Mouse (Mus musculus): ENCODE results near the gene Traf4. TPM values are rescaled to one million over a fixed set of nuclear protein-coding genes. Genes with fewer than 3 reads are reported as not detected.
A peak's percentile ranks its signal among the peaks of the same experiment; 100 is the strongest.
"Not testable (repeated sequence)": the region's sequence is repeated elsewhere in the genome, so short reads cannot be mapped to it uniquely, and the experiment has no call there.

Traf4 gene
- total and polyA plus RNA-seq, 2 experiments from 2014 or later: 71.1 to 89.5 TPM

DNA sequence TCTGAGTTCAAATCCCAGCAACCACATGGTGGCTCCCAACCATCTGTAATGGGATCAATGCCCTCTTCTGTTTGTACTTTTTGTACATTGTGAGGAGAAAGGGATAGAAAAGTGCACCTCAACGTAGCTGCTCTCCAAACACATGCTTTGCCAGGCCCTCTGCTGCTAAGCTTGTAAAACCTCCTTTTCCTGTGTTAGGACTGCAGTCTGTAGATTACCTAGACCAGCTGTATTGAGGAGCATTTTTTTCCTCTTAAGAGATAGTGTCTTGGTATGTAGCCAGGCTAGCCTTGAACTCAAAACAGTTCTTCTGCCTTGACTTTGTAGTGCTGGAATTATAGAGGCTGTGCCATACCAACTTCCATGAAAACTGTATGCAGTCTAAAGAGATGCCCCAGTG is 29.3 kb downstream of the Traf4 start:
- H3K9me3 ChIP-seq (ENCODE audit: low read length): no peaks in the 10 kb centered on the region
- no peak overlapping the region for H3K27ac ChIP-seq (ENCODE audit: low read depth, low read length)
- no peak for DNase-seq (ENCODE audit: low spot score)
- 0 out of 2 replicates have a peak, but pooled peaks cover 3% of the 10 kb centered on the region for H3K36me3 ChIP-seq (ENCODE audit: insufficient read depth, low read length)
- H3K4me3 ChIP-seq (ENCODE audit: low read depth, low read length): no peak overlapping the region
- 94% methylated on average over 1 of the region's 1 CpGs for WGBS
- no peak overlapping the region for H3K4me2 ChIP-seq (ENCODE audit: low read depth, low read length, poor library complexity, severe bottlenecking)
- H3K27me3 ChIP-seq (ENCODE audit: insufficient read depth, low read length): no peaks in the 10 kb centered on the region
- no peaks in the 10 kb centered on the region for H3K4me1 ChIP-seq (ENCODE audit: insufficient read depth, low read length)
- no peak for ATAC-seq (ENCODE audit: low FRiP score)
- no peak overlapping the region for H3K9ac ChIP-seq (replicated peaks; ENCODE audit: low read length, poor library complexity, severe bottlenecking)
- TF ChIP-seq CTCF (IDR thresholded peaks at IDR 0.05): no peak

GRCm38 (mm10) chr11:78135314-78135713 is 30.1 kb downstream of the Traf4 start:
- WGBS: 94% methylated on average over 7 of the region's 7 CpGs

DNA sequence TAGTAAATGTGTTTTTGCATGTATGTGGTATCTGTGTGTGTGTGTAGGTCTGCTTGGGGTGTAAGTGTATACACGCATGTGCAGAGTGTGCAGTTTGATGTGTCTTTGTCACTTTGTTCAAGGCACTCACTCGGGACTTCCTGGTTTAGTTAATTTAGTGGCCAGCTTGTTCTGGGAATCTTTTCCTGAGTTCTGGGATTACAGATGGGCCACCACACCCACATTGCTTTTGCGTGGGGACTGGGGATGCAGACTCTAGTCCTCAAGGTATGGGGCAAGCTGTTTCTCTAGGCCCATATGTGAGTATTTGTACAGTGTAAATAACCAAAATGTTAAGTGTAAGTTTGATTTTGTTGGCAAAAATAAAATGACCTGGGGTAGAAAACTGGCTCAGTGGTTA is 31.0 kb downstream of the Traf4 start:
- DNase-seq (ENCODE audit: low spot score) (no peak), ATAC-seq (ENCODE audit: low FRiP score) (no peak)
- no peak overlapping the region for H3K4me3 ChIP-seq (ENCODE audit: low read depth, low read length)
- no peak overlapping the region for H3K9ac ChIP-seq (replicated peaks; ENCODE audit: low read length, poor library complexity, severe bottlenecking)
- H3K27ac ChIP-seq (ENCODE audit: low read depth, low read length): no peak overlapping the region
- TF ChIP-seq CTCF (IDR thresholded peaks at IDR 0.05): no peak
- H3K4me1 ChIP-seq (ENCODE audit: insufficient read depth, low read length): no peaks in the 10 kb centered on the region
- 0 out of 2 replicates have a peak, but pooled peaks cover 3% of the 10 kb centered on the region for H3K36me3 ChIP-seq (ENCODE audit: insufficient read depth, low read length)
- H3K4me2 ChIP-seq (ENCODE audit: low read depth, low read length, poor library complexity, severe bottlenecking): no peak overlapping the region
- 92% methylated on average over 3 of the region's 3 CpGs for WGBS
- H3K27me3 ChIP-seq (ENCODE audit: insufficient read depth, low read length): no peaks in the 10 kb centered on the region
- no peaks in the 10 kb centered on the region for H3K9me3 ChIP-seq (ENCODE audit: low read length)

More at GRCm38 (mm10) chr11:78135314-78135713, 30.1 kb downstream of the Traf4 start:
- not testable (repeated sequence) for H3K27ac ChIP-seq (ENCODE audit: low read depth, low read length); H3K9me3 ChIP-seq (ENCODE audit: low read length); H3K9ac ChIP-seq (replicated peaks; ENCODE audit: low read length, poor library complexity, severe bottlenecking); H3K27me3 ChIP-seq (ENCODE audit: insufficient read depth, low read length); H3K4me1 ChIP-seq (ENCODE audit: insufficient read depth, low read length); H3K4me3 ChIP-seq (ENCODE audit: low read depth, low read length); H3K4me2 ChIP-seq (ENCODE audit: low read depth, low read length, poor library complexity, severe bottlenecking); DNase-seq (ENCODE audit: low spot score); H3K36me3 ChIP-seq (ENCODE audit: insufficient read depth, low read length); ATAC-seq (ENCODE audit: low FRiP score)

DNA sequence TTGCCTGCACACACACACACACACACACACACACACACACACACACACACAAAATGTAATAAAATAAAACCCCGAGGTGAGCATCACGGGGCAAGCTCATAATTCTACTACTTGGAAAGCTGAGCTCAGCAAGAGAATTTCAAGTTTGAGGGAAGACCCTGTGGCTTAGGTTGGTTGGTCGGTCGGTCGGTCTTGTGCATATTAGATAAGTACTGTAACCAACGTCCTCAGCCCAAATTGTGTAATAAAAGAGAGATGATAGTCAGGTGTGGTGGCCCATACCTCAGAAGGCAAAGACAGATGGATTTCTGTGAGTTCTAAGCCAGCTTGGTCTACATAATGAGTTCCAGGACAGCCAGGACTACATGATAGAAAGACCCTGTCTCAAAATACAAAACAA is 31.5 kb downstream of the Traf4 start:
- H3K4me2 ChIP-seq (ENCODE audit: low read depth, low read length, poor library complexity, severe bottlenecking): no peak overlapping the region
- DNase-seq (ENCODE audit: low spot score) (no peak), ATAC-seq (ENCODE audit: low FRiP score) (no peak)
- H3K36me3 ChIP-seq (ENCODE audit: insufficient read depth, low read length): 0 out of 2 replicates have a peak, but pooled peaks cover 3% of the 10 kb centered on the region
- H3K9ac ChIP-seq (replicated peaks; ENCODE audit: low read length, poor library complexity, severe bottlenecking): no peak overlapping the region
- H3K4me3 ChIP-seq (ENCODE audit: low read depth, low read length): no peak overlapping the region
- no peaks in the 10 kb centered on the region for H3K27me3 ChIP-seq (ENCODE audit: insufficient read depth, low read length)
- H3K4me1 ChIP-seq (ENCODE audit: insufficient read depth, low read length): no peaks in the 10 kb centered on the region
- no peak for TF ChIP-seq CTCF (IDR thresholded peaks at IDR 0.05)
- whole genome bisulfite sequencing: 92% methylated on average over 6 of the region's 6 CpGs
- no peaks in the 10 kb centered on the region for H3K9me3 ChIP-seq (ENCODE audit: low read length)
- no peak overlapping the region for H3K27ac ChIP-seq (ENCODE audit: low read depth, low read length)

DNA sequence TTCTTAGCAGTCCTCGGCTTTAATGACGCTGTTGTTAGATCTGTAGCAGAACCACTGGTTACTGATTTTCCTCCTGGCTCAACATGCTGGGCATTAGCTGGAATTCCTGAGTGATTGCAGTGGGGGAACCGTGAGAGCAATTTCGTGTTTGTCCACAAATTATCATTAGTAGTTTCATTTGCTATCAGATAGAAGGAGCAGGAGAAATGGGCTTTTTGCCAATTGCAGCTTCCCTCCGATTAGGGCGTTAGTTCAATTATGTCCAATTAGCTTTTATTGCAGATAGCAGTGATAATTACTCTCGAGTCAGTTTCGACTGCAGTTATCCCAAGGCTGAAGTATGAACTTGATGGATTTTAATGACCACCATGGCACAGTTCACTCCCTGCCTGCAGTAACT is 35.9 kb downstream of the Traf4 start:
- Histone ChIP-seq H3K36me3 (ENCODE audit: insufficient read depth, low read length) (0 out of 2 replicates have a peak, but pooled peaks cover 3% of the 10 kb centered on the region), H3K9ac (replicated peaks; ENCODE audit: low read length, poor library complexity, severe bottlenecking) (no peak overlapping the region), H3K27ac (ENCODE audit: low read depth, low read length) (no peak overlapping the region), H3K27me3 (ENCODE audit: insufficient read depth, low read length) (no peaks in the 10 kb centered on the region), H3K4me2 (ENCODE audit: low read depth, low read length, poor library complexity, severe bottlenecking) (no peak overlapping the region), H3K4me1 (ENCODE audit: insufficient read depth, low read length) (no peaks in the 10 kb centered on the region), H3K9me3 (ENCODE audit: low read length) (no peaks in the 10 kb centered on the region), H3K4me3 (ENCODE audit: low read depth, low read length) (no peak overlapping the region)
- WGBS: 79% methylated on average over 8 of the region's 8 CpGs
- ATAC-seq (ENCODE audit: low FRiP score) (no peak), DNase-seq (ENCODE audit: low spot score) (peak; percentile 40)
- TF ChIP-seq CTCF (IDR thresholded peaks at IDR 0.05): no peak

GRCm38 (mm10) chr11:78126739-78127138 is 38.6 kb downstream of the Traf4 start:
- 0 out of 2 replicates have a peak, but pooled peaks cover 3% of the 10 kb centered on the region for H3K36me3 ChIP-seq (ENCODE audit: insufficient read depth, low read length)
- no peak overlapping the region for H3K4me3 ChIP-seq (ENCODE audit: low read depth, low read length)
- H3K4me1 ChIP-seq (ENCODE audit: insufficient read depth, low read length): no peaks in the 10 kb centered on the region
- H3K27ac ChIP-seq (ENCODE audit: low read depth, low read length): no peak overlapping the region
- no peak overlapping the region for H3K4me2 ChIP-seq (ENCODE audit: low read depth, low read length, poor library complexity, severe bottlenecking)
- ATAC-seq (ENCODE audit: low FRiP score) (no peak), DNase-seq (ENCODE audit: low spot score) (no peak)
- no peak for TF ChIP-seq CTCF (IDR thresholded peaks at IDR 0.05)
- H3K27me3 ChIP-seq (ENCODE audit: insufficient read depth, low read length): no peaks in the 10 kb centered on the region
- no peaks in the 10 kb centered on the region for H3K9me3 ChIP-seq (ENCODE audit: low read length)
- H3K9ac ChIP-seq (replicated peaks; ENCODE audit: low read length, poor library complexity, severe bottlenecking): no peak overlapping the region
- 89% methylated on average over 4 of the region's 4 CpGs for WGBS
